Mouse (Mus musculus): ENCODE measurements around the gene Stk39.

Gene Stk39

GRCm38 (mm10) chr2:68426074-68426473 is 46.0 kb downstream of the Stk39 start:
- DNase-seq (ENCODE audit: low read depth in 1 of 2, low spot score in 2 of 2), result no peak

- DNase-seq (ENCODE audit: low read depth in 1 of 2, low spot score in 2 of 2), result no peak
These were observed 51.1 kb downstream of the Stk39 start for GRCm38 (mm10) chr2:68421002-68421401.

- no peak for DNase-seq (ENCODE audit: low read depth in 1 of 2, low spot score in 2 of 2)
These were observed 51.8 kb downstream of the Stk39 start for GRCm38 (mm10) chr2:68420223-68420622.

- no peak for DNase-seq (ENCODE audit: low read depth in 1 of 2, low spot score in 2 of 2)
These were observed 52.3 kb downstream of the Stk39 start for GRCm38 (mm10) chr2:68419746-68420145.

- no peak for DNase-seq (ENCODE audit: low read depth in 1 of 2, low spot score in 2 of 2)
These were observed 52.9 kb downstream of the Stk39 start for GRCm38 (mm10) chr2:68419165-68419564.

- no peak for DNase-seq (ENCODE audit: low read depth in 1 of 2, low spot score in 2 of 2)
These were observed 55.0 kb downstream of the Stk39 start for GRCm38 (mm10) chr2:68417081-68417480.

- no peak for DNase-seq (ENCODE audit: low read depth in 1 of 2, low spot score in 2 of 2)
These were observed 56.4 kb downstream of the Stk39 start for GRCm38 (mm10) chr2:68415691-68416090.

GRCm38 (mm10) chr2:68412149-68412548 is 59.9 kb downstream of the Stk39 start:
- no peak for DNase-seq (ENCODE audit: low read depth in 1 of 2, low spot score in 2 of 2)

- no peak for DNase-seq (ENCODE audit: low read depth in 1 of 2, low spot score in 2 of 2)
These were observed 60.9 kb downstream of the Stk39 start for GRCm38 (mm10) chr2:68411201-68411600.

GRCm38 (mm10) chr2:68409640-68410215 is 62.3 kb downstream of the Stk39 start:
- no peak for DNase-seq (ENCODE audit: low read depth in 1 of 2, low spot score in 2 of 2)

GRCm38 (mm10) chr2:68408271-68408980 is 63.6 kb downstream of the Stk39 start:
- no peak for DNase-seq (ENCODE audit: low read depth in 1 of 2, low spot score in 2 of 2)

GRCm38 (mm10) chr2:68407179-68407950 is 64.7 kb downstream of the Stk39 start:
- DNase-seq (ENCODE audit: low read depth in 1 of 2, low spot score in 2 of 2), result no peak

- no peak for DNase-seq (ENCODE audit: low read depth in 1 of 2, low spot score in 2 of 2)
These were observed 65.4 kb downstream of the Stk39 start for GRCm38 (mm10) chr2:68406571-68407074.

- DNase-seq (ENCODE audit: low read depth in 1 of 2, low spot score in 2 of 2), result no peak
These were observed 66.8 kb downstream of the Stk39 start for GRCm38 (mm10) chr2:68405163-68405715.

- no peak for DNase-seq (ENCODE audit: low read depth in 1 of 2, low spot score in 2 of 2)
These were observed 67.5 kb downstream of the Stk39 start for GRCm38 (mm10) chr2:68404274-68405162.

- no peak for DNase-seq (ENCODE audit: low read depth in 1 of 2, low spot score in 2 of 2)
These were observed 78.2 kb downstream of the Stk39 start for GRCm38 (mm10) chr2:68393611-68394549.

- DNase-seq (ENCODE audit: low read depth in 1 of 2, low spot score in 2 of 2), result no peak
These were observed 84.1 kb downstream of the Stk39 start for GRCm38 (mm10) chr2:68387824-68388582.

GRCm38 (mm10) chr2:68386313-68386863 is 85.7 kb downstream of the Stk39 start:
- DNase-seq (ENCODE audit: low read depth in 1 of 2, low spot score in 2 of 2), result no peak
